Mouse (Mus musculus): ENCODE results near the gene Usp54.

GRCm38 (mm10) chr14:20638702-20639101, 2.2 kb downstream of the Usp54 start:
- TF ChIP-seq CTCF (IDR thresholded peaks at IDR 0.05; ENCODE audit: low read depth, low read length): no peak
- TF ChIP-seq GATA1 (IDR thresholded peaks at IDR 0.05; ENCODE audit: borderline replicate concordance, low read length): no peak

All from G1E (cell line).